Mouse (Mus musculus) megakaryocyte, embryonic 14.5 days (primary cell): ENCODE results near the gene Tulp2.

Experiments used
- FLI1 ChIP-seq: IDR thresholded peaks from 2 replicates; pipeline ENCODE4 v1.6.1; 2012; ENCODE audit warnings: low read length, inconsistent platforms, mixed read lengths
- GATA1 ChIP-seq: IDR thresholded peaks from 3 replicates; pipeline ENCODE4 v1.6.1; 2012; ENCODE audit warnings: mixed read lengths, low read length, inconsistent platforms, borderline replicate concordance

- TF ChIP-seq GATA1 = no peak
- no peak for TF ChIP-seq FLI1
Measured at GRCm38 (mm10) chr7:45560241-45560640, 78.6 kb downstream of the Tulp2 start.
